Mouse (Mus musculus): Measurements from ENCODE around the gene Gtf2h1. TPM values are rescaled to one million over a fixed set of nuclear protein-coding genes. Genes with fewer than 3 reads are reported as not detected.

The Gtf2h1 gene
- total and polyA plus RNA-seq, 2 experiments from 2014 or later = 26.5 to 36.2 TPM

DNA sequence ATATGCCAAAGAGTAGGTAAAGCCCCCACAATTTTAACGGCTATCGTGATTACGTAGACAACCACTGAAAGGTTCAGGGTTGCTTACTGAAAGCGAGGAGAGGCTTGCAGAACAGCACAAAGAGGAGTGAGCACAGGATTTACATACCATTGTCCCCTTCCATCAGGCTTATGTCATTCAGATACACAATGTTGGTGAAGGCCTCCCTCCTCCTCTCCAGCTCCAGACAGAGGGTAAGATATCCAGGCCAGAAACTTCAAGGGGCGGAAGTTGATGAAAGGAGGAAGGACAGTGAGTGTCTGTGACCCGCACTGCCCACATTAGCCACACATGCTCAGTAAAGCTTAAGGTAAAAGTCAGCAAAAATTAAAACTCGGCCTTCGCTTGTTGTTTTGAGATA is 31.2 kb upstream of the Gtf2h1 start:
- Histone ChIP-seq H3K4me3 (ENCODE audit: low read length) (no peak overlapping the region), H3K9me3 (ENCODE audit: low read length) (no peaks in the 10 kb centered on the region), H3K4me1 (ENCODE audit: insufficient read depth, low read length) (no peaks in the 10 kb centered on the region), H3K9ac (replicated peaks; ENCODE audit: low read length) (no peak overlapping the region), H3K27me3 (ENCODE audit: insufficient read depth, low read length) (no peaks in the 10 kb centered on the region), H3K36me3 (ENCODE audit: insufficient read depth, low read length) (peaks cover 71% of the 10 kb centered on the region), H3K27ac (no peak overlapping the region), H3K4me2 (ENCODE audit: low read depth, low read length) (no peak overlapping the region)
- TF ChIP-seq CTCF (IDR thresholded peaks at IDR 0.05; ENCODE audit: low read depth) = no peak
- DNase-seq (ENCODE audit: low spot score) (no peak), ATAC-seq (no peak)
- 85% methylated on average over 8 of the region's 8 CpGs for WGBS

DNA sequence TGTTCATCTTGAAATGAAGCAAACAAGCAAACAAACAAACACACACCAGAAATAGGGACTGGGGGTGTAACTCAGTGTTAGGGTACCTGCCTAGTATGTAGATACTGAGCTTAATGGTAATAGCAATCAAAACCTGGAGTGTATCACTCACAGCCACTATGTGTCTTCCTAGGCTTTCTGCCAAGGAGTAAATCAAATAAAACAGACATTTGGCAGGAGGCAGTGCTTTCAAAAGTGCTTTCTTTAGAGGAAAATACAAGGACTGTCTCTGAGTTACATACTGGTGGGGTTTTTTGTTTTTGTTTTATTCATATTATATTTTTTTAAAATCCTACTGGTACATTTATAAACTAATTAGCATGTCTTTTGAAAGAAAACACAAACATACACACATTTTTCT is 28.5 kb upstream of the Gtf2h1 start:
- Histone ChIP-seq H3K36me3 (ENCODE audit: insufficient read depth, low read length) (peaks cover 66% of the 10 kb centered on the region), H3K9me3 (ENCODE audit: low read length) (no peaks in the 10 kb centered on the region), H3K4me3 (ENCODE audit: low read length) (no peak overlapping the region), H3K27me3 (ENCODE audit: insufficient read depth, low read length) (no peaks in the 10 kb centered on the region), H3K4me2 (ENCODE audit: low read depth, low read length) (no peak overlapping the region), H3K9ac (replicated peaks; ENCODE audit: low read length) (no peak overlapping the region), H3K27ac (no peak overlapping the region), H3K4me1 (ENCODE audit: insufficient read depth, low read length) (no peaks in the 10 kb centered on the region)
- no peak for DNase-seq (ENCODE audit: low spot score)
- TF ChIP-seq CTCF (IDR thresholded peaks at IDR 0.05; ENCODE audit: low read depth) = no peak
- no peak for ATAC-seq

DNA sequence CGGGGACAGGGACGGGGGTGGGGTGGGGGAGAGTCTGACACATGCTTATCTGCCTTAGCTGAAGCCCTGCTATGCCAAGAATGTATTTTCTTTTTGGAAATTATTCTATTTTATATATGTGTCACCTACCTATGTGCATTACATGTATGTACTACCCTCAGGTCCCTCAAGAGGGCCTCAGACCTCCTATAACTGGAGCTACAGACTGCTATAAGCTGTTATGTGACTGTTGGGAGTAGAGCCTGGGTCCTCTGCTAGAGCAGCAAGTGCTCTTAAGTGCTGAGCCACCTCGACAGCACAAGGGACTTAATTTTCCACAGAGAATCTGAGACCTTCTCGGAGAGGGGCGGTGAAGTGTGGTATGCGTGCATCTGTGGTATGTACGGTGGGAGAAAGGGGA is 27.5 kb upstream of the Gtf2h1 start:
- ATAC-seq (no peak), DNase-seq (ENCODE audit: low spot score) (no peak)
- Histone ChIP-seq H3K4me3 (ENCODE audit: low read length) (no peak overlapping the region), H3K27me3 (ENCODE audit: insufficient read depth, low read length) (no peaks in the 10 kb centered on the region), H3K4me1 (ENCODE audit: insufficient read depth, low read length) (no peaks in the 10 kb centered on the region), H3K36me3 (ENCODE audit: insufficient read depth, low read length) (peaks cover 62% of the 10 kb centered on the region), H3K4me2 (ENCODE audit: low read depth, low read length) (no peak overlapping the region), H3K9ac (replicated peaks; ENCODE audit: low read length) (no peak overlapping the region), H3K27ac (no peak overlapping the region), H3K9me3 (ENCODE audit: low read length) (no peaks in the 10 kb centered on the region)
- TF ChIP-seq CTCF (IDR thresholded peaks at IDR 0.05; ENCODE audit: low read depth) = no peak
- WGBS = 92% methylated on average over 7 of the region's 7 CpGs

DNA sequence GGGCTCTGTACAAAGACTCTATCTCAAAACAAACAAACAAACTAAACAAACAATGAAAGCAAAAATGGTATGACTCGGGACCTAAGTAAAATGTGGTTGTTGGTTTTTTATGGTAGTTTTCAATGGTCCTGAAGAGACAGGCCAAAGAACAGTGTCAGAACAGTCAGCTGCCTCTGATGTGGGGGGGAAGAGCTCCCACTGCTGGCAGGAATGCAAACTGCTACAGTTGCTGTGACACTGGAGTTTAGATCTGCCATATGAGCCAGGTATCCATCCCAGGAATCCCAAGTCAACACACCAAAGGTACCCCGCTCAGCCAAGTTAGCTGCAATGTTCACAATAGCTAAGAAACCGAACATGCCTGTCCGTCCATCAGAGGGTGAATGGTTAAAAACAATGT is 25.2 kb upstream of the Gtf2h1 start:
- no peak overlapping the region for H3K27ac ChIP-seq
- TF ChIP-seq CTCF (IDR thresholded peaks at IDR 0.05; ENCODE audit: low read depth) = peak; percentile 97
- H3K4me1 ChIP-seq (ENCODE audit: insufficient read depth, low read length) = no peaks in the 10 kb centered on the region
- H3K4me2 ChIP-seq (ENCODE audit: low read depth, low read length) = no peak overlapping the region
- H3K9me3 ChIP-seq (ENCODE audit: low read length) = no peaks in the 10 kb centered on the region
- DNase-seq (ENCODE audit: low spot score) (peak; percentile 76), ATAC-seq (no peak)
- 63% methylated on average over 4 of the region's 4 CpGs for WGBS
- no peak overlapping the region for H3K9ac ChIP-seq (replicated peaks; ENCODE audit: low read length)
- no peaks in the 10 kb centered on the region for H3K27me3 ChIP-seq (ENCODE audit: insufficient read depth, low read length)
- H3K36me3 ChIP-seq (ENCODE audit: insufficient read depth, low read length) = peaks cover 62% of the 10 kb centered on the region
- H3K4me3 ChIP-seq (ENCODE audit: low read length) = no peak overlapping the region

DNA sequence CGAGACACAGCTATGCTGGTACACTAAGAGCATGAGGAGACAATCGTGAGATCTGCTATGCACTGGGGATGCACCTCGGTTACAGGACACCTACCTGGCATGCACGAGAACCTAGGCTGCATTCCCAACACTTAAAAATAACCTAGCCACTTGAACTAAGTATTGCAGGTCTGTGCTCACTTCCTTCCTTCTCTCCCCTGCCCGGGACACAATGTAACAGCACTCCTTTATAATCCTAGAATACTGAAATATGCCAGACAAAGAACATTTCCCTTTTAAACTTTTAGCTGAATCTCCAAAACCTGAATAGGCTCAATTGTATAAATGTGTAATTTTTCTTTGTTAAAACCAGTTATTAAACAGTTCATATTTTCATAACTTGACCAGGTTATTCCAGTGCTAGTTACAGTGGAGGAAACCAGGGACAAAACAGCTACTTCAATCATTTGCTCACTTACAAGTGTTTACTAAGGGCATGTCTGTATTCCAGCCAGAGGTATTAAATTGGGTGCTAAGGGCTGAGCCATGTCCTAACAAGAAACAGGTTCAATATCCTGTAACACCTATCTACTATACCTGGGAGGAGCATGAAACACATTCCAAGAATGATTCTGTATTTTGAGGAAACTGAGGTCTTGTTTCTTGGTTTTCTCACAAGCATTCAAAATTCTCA is 6.6 kb upstream of the Gtf2h1 start:
- Histone ChIP-seq H3K9me3 (ENCODE audit: low read length) (no peaks in the 10 kb centered on the region), H3K27ac (no peak overlapping the region), H3K4me3 (ENCODE audit: low read length) (no peak overlapping the region), H3K27me3 (ENCODE audit: insufficient read depth, low read length) (no peaks in the 10 kb centered on the region), H3K36me3 (ENCODE audit: insufficient read depth, low read length) (peaks cover 39% of the 10 kb centered on the region), H3K4me2 (ENCODE audit: low read depth, low read length) (no peak overlapping the region), H3K4me1 (ENCODE audit: insufficient read depth, low read length) (no peaks in the 10 kb centered on the region), H3K9ac (replicated peaks; ENCODE audit: low read length) (no peak overlapping the region)
- ATAC-seq (no peak), DNase-seq (ENCODE audit: low spot score) (no peak)
- no peak for TF ChIP-seq CTCF (IDR thresholded peaks at IDR 0.05; ENCODE audit: low read depth)
- WGBS = 89% methylated on average over 5 of the region's 5 CpGs

DNA sequence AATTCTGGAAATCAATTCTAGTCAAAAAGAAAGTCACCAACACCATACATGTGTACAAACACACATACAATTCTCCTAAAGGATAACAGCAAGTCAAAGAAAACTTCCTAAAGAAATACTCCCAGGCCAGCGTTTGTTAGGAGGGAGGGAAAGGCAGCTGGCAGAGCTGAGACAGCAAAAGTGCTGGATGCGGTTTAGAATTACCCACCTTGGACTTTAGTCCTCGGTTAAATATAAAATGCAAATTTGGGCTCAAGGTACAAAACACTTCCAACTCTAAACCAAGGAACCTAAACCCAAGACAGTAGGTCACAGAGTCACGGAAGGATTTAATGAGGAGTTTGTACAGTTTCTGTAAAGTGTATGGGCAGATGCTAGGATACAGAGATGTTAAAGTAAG is 2.0 kb upstream of the Gtf2h1 start:
- H3K4me2 ChIP-seq (ENCODE audit: low read depth, low read length) = no peak overlapping the region
- no peaks in the 10 kb centered on the region for H3K9me3 ChIP-seq (ENCODE audit: low read length)
- H3K27me3 ChIP-seq (ENCODE audit: insufficient read depth, low read length) = no peaks in the 10 kb centered on the region
- WGBS = 88% methylated on average over 4 of the region's 4 CpGs
- no peak overlapping the region for H3K27ac ChIP-seq
- H3K4me1 ChIP-seq (ENCODE audit: insufficient read depth, low read length) = no peaks in the 10 kb centered on the region; the same call in 1 of the 2 replicates
- no peak overlapping the region for H3K9ac ChIP-seq (replicated peaks; ENCODE audit: low read length)
- DNase-seq (ENCODE audit: low spot score) (no peak), ATAC-seq (no peak)
- TF ChIP-seq CTCF (IDR thresholded peaks at IDR 0.05; ENCODE audit: low read depth) = no peak
- H3K36me3 ChIP-seq (ENCODE audit: insufficient read depth, low read length) = peaks cover 7% of the 10 kb centered on the region; the same call in 1 of the 2 replicates
- no peak overlapping the region for H3K4me3 ChIP-seq (ENCODE audit: low read length)

DNA sequence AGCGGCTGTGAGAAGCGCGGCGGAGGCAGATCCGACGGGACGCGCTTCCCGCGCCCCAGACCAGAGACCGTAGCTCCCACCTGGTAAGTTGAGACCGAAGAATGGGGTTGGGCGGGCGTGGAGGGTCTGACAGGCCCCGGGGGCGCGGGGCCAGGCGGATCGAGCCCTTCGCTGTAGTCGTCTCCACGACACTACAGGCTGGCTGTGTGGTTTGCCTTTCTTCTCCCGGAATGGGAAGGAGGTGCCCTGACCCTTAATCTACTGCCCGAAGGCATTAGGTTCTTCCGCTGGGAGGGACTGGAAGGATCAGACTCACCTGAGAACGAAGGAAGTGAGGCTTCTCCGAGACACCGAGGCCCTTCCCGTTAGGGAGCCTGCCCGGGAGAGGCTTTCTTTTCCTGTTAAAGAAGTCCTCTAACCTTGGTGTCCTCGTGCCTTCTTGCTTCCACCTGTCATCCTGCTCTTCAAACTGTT is 340 bp downstream of the Gtf2h1 start:
- WGBS = under 1% methylated on average over 31 of the region's 31 CpGs
- no peak for DNase-seq (ENCODE audit: low spot score)
- ATAC-seq = peak; percentile 66

More for the DNA sequence above, 340 bp downstream of the Gtf2h1 start:
- peaks cover 4% of the 10 kb centered on the region; the same call in 1 of the 2 replicates for H3K36me3 ChIP-seq (ENCODE audit: insufficient read depth, low read length)
- no peak for TF ChIP-seq CTCF (IDR thresholded peaks at IDR 0.05; ENCODE audit: low read depth)
- H3K9me3 ChIP-seq (ENCODE audit: low read length) = no peaks in the 10 kb centered on the region
- peak overlapping the region; percentile 87 for H3K9ac ChIP-seq (replicated peaks; ENCODE audit: low read length)
- peak overlapping the region; percentile 98 for H3K4me2 ChIP-seq (ENCODE audit: low read depth, low read length)
- H3K4me3 ChIP-seq (ENCODE audit: low read length) = peak overlapping the region; percentile 98
- H3K27ac ChIP-seq = peak overlapping the region; percentile 86
- H3K4me1 ChIP-seq (ENCODE audit: insufficient read depth, low read length) = no peaks in the 10 kb centered on the region; the same call in 1 of the 2 replicates
- H3K27me3 ChIP-seq (ENCODE audit: insufficient read depth, low read length) = no peaks in the 10 kb centered on the region

All from hindbrain, postnatal 0 days (tissue).